Mouse (Mus musculus) liver, adult 2 months (tissue): Measurements from ENCODE around the gene Gm29666.

Experiments used
- CTCF ChIP-seq: fragments of 200-500 bp; IDR thresholded peaks from 2 replicates; pipeline ENCODE4 v1.5.1; 2011; ENCODE audit warnings: low read depth, low read length, control low read depth
- POLR2A ChIP-seq: fragments of 200-500 bp; IDR thresholded peaks from 2 replicates; pipeline ENCODE4 v1.6.1; 2011; ENCODE audit warnings: low read length, control low read depth; ENCODE audit not compliant: insufficient read depth; ENCODE audit errors: extremely low read depth

DNA sequence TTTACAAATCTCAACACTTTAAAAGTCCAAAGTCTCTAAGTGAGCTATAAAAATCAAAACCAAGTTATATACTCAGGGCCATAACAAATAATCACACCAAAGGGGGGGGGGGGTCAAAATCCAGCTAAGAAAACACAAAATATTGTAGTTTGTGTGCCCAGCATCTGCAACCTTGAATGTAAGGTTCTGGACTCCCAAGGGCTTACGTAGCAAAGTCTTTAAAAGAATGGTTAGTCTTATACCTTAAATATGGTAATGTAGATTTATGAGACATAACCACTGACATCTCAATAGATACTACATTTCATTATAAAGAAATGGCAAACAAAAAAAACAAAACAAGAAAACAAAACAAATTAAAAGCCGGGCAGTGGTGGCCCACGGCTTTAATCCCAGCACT lies at the start of gene Gm29666:
- TF ChIP-seq CTCF = no peak
- TF ChIP-seq POLR2A = no peak
